Mouse (Mus musculus) neural tube, embryonic 11.5 days (tissue): Measurements from ENCODE around the gene Tm9sf4. TPM values are rescaled to one million over a fixed set of nuclear protein-coding genes. Genes with fewer than 3 reads are reported as not detected.

ENCODE experiments used
- ATAC-seq: fragments of 200-750 bp; cut with Nextera tagmentation; 2 replicates; pipeline ENCODE4 v1.8.0; 2017; ENCODE audit warnings: moderate number of reproducible peaks, mild to moderate bottlenecking, moderate TSS enrichment, moderate library complexity; ENCODE audit not compliant: insufficient read depth, low FRiP score, low TSS enrichment
- DNase-seq: peaks from one replicate; pipeline ENCODE4 v3.0.0-alpha.2; 2015; ENCODE audit warnings: low spot score
- H3K27ac ChIP-seq: fragments of 300-500 bp; sonication (generic); 2 replicates; pipeline ENCODE4 v1.5.1; 2014; ENCODE audit warnings: low read depth, mild to moderate bottlenecking, low read length
- H3K27me3 ChIP-seq: fragments of 300-500 bp; sonication (generic); 2 replicates; pipeline ENCODE4 v1.6.1; 2014; ENCODE audit warnings: mild to moderate bottlenecking, low read length, mixed read lengths; ENCODE audit not compliant: control insufficient read depth, insufficient read depth
- H3K36me3 ChIP-seq: fragments of 300-500 bp; sonication (generic); 2 replicates; pipeline ENCODE4 v1.6.1; 2014; ENCODE audit warnings: mild to moderate bottlenecking, low read length, moderate library complexity, mixed read lengths; ENCODE audit not compliant: control insufficient read depth, insufficient read depth
- H3K4me1 ChIP-seq: fragments of 300-500 bp; sonication (generic); 2 replicates; pipeline ENCODE4 v1.6.1; 2014; ENCODE audit warnings: low read length, mixed read lengths; ENCODE audit not compliant: control insufficient read depth, insufficient read depth
- H3K4me2 ChIP-seq: fragments of 300-500 bp; sonication (generic); 2 replicates; pipeline ENCODE4 v1.6.1; 2014; ENCODE audit warnings: low read depth, mild to moderate bottlenecking, moderate library complexity
- H3K4me3 ChIP-seq: fragments of 300-500 bp; sonication (generic); 2 replicates; pipeline ENCODE4 v1.5.1; 2014; ENCODE audit warnings: low read depth, low read length
- H3K9ac ChIP-seq: fragments of 300-500 bp; sonication (generic); 2 replicates; pipeline ENCODE4 v1.6.1; 2014; ENCODE audit warnings: mild to moderate bottlenecking, low read length
- H3K9me3 ChIP-seq: fragments of 300-500 bp; sonication (generic); 2 replicates; pipeline ENCODE4 v1.6.1; 2016; ENCODE audit warnings: low read length; ENCODE audit not compliant: control insufficient read depth
- WGBS: fragments of 180-500 bp; shearing (Covaris S2); extraction: QIAGEN DNeasy Blood & Tissue Kit; methylation state at CpG from one replicate; pipeline ENCODE4 v1.1.7; 2014; 5-methylcytosine and 5-hydroxymethylcytosine counted together
- polyA plus RNA-seq: library from polyadenylated mRNA; unstranded; fragments of >200 nt; fragmentation: Nextera tagmentation; extraction: Ambion mirVana; gene quantifications from 2 replicates; pipeline ENCODE4 v1.2.1, GENCODE M21; 2014

The Tm9sf4 gene
- polyA plus RNA-seq, 1 experiment from 2014 or later: 83.3 TPM

- H3K4me2 ChIP-seq: no peak overlapping the region
- 91% methylated on average over 9 of the region's 9 CpGs for WGBS
Observed at GRCm38 (mm10) chr2:153170490-153171224, 9.6 kb downstream of the Tm9sf4 start.

GRCm38 (mm10) chr2:153171966-153172365 lies 10.9 kb downstream of the Tm9sf4 start:
- Histone ChIP-seq H3K36me3 (no peaks in the 10 kb centered on the region), H3K27me3 (no peaks in the 10 kb centered on the region), H3K4me3 (no peak overlapping the region), H3K27ac (no peak overlapping the region), H3K9me3 (no peaks in the 10 kb centered on the region), H3K9ac (no peak overlapping the region), H3K4me1 (peaks cover 3% of the 10 kb centered on the region; the same call in 1 of the 2 replicates), H3K4me2 (no peak overlapping the region)
- no peak for ATAC-seq
- 95% methylated on average over 5 of the region's 5 CpGs for WGBS
- DNase-seq: no peak

More at GRCm38 (mm10) chr2:153170490-153171224, 9.6 kb downstream of the Tm9sf4 start:
- ATAC-seq: no peak
- Histone ChIP-seq H3K9me3 (no peaks in the 10 kb centered on the region), H3K27me3 (no peaks in the 10 kb centered on the region), H3K9ac (no peak overlapping the region), H3K27ac (no peak overlapping the region), H3K4me1 (peaks cover 3% of the 10 kb centered on the region; the same call in 1 of the 2 replicates), H3K36me3 (no peaks in the 10 kb centered on the region), H3K4me3 (no peak overlapping the region)
- no peak for DNase-seq

DNA sequence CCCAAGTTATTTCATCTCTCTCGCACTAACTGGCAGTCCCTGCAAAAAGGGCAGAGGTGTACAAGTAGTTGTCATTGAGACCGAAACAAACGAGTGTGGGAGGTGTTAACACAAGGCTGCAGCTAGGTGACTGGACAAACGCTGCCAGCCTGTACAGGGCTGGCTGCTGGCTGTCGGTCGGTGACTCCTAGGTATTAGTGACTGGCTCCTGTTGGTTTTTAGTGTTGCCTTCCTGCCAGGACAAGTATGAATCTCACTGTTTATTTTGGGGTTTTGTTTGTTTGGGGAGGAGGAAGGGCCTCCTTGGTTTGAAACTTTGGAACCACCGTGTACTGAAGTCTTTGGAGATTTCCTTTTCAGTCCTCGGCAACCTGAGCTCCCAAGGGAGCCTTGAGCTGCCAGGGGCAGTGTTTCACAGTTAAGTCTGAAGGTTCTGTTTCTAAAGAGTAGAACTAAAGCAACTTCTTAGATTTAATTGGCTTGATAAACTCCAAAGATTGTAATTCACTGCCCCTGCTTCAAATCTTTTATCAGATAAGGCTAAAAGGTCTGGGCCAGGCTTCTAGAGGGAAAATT lies 15.0 kb downstream of the Tm9sf4 start:
- no peak overlapping the region for H3K9ac ChIP-seq
- H3K4me1 ChIP-seq: no peaks in the 10 kb centered on the region
- no peaks in the 10 kb centered on the region for H3K27me3 ChIP-seq
- H3K4me3 ChIP-seq: no peak overlapping the region
- no peak for ATAC-seq
- no peak overlapping the region for H3K27ac ChIP-seq
- 76% methylated on average over 8 of the region's 8 CpGs for WGBS
- peaks cover 2% of the 10 kb centered on the region; the same call in 1 of the 2 replicates for H3K36me3 ChIP-seq
- no peaks in the 10 kb centered on the region for H3K9me3 ChIP-seq
- DNase-seq: no peak
- no peak overlapping the region for H3K4me2 ChIP-seq

GRCm38 (mm10) chr2:153177188-153177587 lies 16.1 kb downstream of the Tm9sf4 start:
- 95% methylated on average over 3 of the region's 3 CpGs for WGBS
- Histone ChIP-seq H3K36me3 (peaks cover 2% of the 10 kb centered on the region; the same call in 1 of the 2 replicates), H3K4me3 (no peak overlapping the region), H3K27me3 (no peaks in the 10 kb centered on the region), H3K4me1 (no peaks in the 10 kb centered on the region), H3K9me3 (no peaks in the 10 kb centered on the region), H3K27ac (no peak overlapping the region), H3K4me2 (no peak overlapping the region), H3K9ac (no peak overlapping the region)
- DNase-seq (no peak), ATAC-seq (no peak)

DNA sequence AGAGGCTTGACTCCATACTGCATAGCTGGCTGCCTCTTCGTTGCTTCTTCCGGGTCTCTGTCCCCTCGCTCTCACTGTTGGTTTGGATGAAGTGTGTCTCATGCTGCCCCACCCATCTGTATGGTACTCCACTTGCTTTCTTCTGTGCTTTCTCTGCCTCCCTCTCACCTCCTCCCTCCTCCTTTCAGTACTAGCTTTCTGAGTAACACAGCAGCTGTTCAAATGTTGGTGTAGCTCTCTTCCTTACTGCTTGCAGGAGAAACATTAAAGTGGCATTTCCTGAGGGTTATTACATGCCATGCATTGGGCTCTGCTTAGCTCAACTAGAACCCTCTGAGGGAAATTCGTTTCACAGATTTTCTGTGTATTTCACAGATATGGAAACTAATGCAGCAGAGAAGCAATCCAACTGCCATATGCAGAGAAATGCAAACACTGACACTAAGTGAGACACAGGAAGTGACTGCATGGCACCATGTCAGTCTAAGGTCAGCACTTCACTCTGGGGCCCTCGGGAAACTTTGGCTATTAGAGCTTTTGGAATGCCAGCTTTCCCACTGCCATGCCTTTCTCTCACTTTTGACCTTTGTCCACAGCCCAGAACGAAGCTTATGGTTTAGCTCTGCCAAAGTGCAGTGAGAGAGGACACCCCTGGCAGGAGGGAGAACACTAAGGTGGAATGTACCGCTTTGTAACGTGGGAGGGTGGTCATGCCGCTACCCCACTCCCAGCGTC lies 18.2 kb downstream of the Tm9sf4 start:
- Histone ChIP-seq H3K36me3 (peaks cover 5% of the 10 kb centered on the region), H3K4me1 (no peaks in the 10 kb centered on the region), H3K9me3 (no peaks in the 10 kb centered on the region), H3K4me3 (no peak overlapping the region), H3K4me2 (no peak overlapping the region), H3K27me3 (no peaks in the 10 kb centered on the region), H3K27ac (no peak overlapping the region), H3K9ac (no peak overlapping the region)
- WGBS: 88% methylated on average over 10 of the region's 10 CpGs
- ATAC-seq (no peak), DNase-seq (no peak)

DNA sequence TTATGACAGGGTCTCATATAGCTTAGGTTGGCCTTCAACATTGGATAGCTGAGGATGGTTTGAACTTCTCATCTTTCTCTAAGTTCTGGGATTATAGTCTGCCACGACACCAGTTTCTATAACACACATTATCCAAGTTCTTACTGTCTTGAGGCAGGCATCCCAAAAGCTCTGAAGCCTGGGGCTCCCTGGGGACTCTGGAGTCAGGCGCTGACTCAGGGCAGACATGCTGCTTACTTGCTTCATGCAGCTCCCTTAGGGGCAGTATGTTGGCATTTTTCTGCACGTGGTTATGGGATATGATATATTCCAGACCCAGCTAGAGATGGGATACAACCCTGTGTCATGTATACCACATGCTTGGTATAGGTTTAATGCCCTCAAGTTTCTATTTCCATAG lies 18.9 kb downstream of the Tm9sf4 start:
- Histone ChIP-seq H3K36me3 (peaks cover 7% of the 10 kb centered on the region), H3K4me1 (no peaks in the 10 kb centered on the region), H3K9ac (no peak overlapping the region), H3K9me3 (no peaks in the 10 kb centered on the region), H3K4me3 (no peak overlapping the region), H3K27ac (no peak overlapping the region), H3K27me3 (no peaks in the 10 kb centered on the region), H3K4me2 (no peak overlapping the region)
- ATAC-seq (no peak), DNase-seq (no peak)
- 86% methylated on average over 3 of the region's 3 CpGs for WGBS

DNA sequence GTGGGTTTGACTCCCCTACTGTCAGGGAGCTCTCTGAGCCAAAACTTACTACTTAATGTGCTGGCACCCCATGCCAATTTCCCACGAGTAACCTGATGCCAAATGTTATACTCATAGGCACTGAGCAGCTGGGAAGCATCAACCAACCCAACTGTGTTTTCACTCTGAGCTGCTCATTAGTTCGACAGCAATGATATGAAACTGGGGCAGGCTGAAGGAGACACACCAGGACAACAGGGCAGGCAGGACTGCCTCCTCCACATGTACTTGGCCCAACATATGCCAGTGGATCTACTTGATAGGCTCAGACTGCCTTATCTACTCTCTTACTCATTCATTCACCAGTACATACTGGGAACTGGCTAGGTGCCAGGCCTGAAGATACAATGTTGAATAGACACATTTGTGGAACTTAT lies 25.1 kb downstream of the Tm9sf4 start:
- peaks cover 16% of the 10 kb centered on the region for H3K36me3 ChIP-seq
- no peak for ATAC-seq

GRCm38 (mm10) chr2:153187848-153188247 lies 26.7 kb downstream of the Tm9sf4 start:
- H3K36me3 ChIP-seq: peaks cover 18% of the 10 kb centered on the region
- DNase-seq: no peak
- H3K27ac ChIP-seq: no peak overlapping the region
- WGBS: 88% methylated on average over 2 of the region's 2 CpGs
- no peak overlapping the region for H3K9ac ChIP-seq
- ATAC-seq: no peak
- H3K4me2 ChIP-seq: no peak overlapping the region
- no peak overlapping the region for H3K4me3 ChIP-seq
- no peaks in the 10 kb centered on the region for H3K27me3 ChIP-seq
- no peaks in the 10 kb centered on the region for H3K4me1 ChIP-seq
- no peaks in the 10 kb centered on the region for H3K9me3 ChIP-seq

More for the DNA sequence above, 25.1 kb downstream of the Tm9sf4 start:
- Histone ChIP-seq H3K27me3 (no peaks in the 10 kb centered on the region), H3K4me1 (no peaks in the 10 kb centered on the region), H3K9me3 (no peaks in the 10 kb centered on the region), H3K4me3 (no peak overlapping the region), H3K4me2 (no peak overlapping the region), H3K27ac (no peak overlapping the region), H3K9ac (no peak overlapping the region)
- WGBS: 78% methylated on average over 2 of the region's 2 CpGs
- no peak for DNase-seq
